Mouse (Mus musculus) erythroblast, embryonic 14.5 days (primary cell): Measurements from ENCODE around the gene Zfp185.

Experiments used
- GATA1 ChIP-seq: IDR thresholded peaks from 2 replicates; pipeline ENCODE4 v1.6.1; 2012; ENCODE audit warnings: low read length, inconsistent platforms, mixed read lengths
- TAL1 ChIP-seq: IDR thresholded peaks from 3 replicates; pipeline ENCODE4 v1.6.1; 2012; ENCODE audit warnings: low read length, inconsistent platforms, mixed read lengths

DNA sequence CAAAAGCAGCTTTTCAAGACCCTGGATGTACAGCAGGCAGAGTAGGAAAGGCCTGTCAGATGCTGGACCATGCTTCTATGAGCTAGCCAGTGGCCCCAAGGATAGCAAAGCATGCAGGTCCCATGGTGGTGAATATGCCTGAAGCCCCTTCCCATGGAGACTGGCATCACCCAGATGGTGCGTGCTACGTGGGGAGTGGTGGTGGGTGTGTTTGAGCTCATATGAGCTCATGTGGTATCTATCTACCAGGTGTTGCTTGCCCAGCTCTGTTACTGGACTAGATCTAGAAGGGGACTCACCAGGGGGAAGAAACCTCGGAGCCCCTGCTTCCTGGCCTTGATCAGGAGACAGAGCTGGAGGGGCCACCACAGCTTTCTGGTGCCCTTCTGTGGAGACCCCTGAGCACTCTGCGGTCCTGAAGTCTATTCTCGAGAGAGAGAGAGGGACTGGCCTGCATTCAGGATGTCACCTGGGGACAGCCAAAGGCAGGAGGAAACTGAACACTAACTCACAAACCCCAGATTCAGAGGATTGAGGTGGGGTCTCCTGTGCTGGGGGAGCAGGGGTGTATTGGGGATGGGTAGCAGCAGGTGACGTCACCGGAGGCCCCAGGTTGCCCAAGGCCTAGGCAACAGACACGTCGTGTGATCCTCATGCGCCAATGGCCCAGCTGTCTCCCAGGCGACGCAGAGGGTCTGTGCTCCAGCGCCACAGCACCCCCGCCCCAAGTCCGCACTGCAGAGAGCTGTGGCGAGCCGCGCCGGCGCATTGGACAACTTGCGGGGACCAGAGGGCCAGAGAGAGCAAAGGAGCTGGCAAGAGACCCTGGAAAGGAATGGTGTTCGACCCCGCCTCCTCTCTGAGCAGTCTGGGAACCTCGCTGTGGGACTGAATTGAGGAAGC lies 76.6 kb downstream of the Zfp185 start:
- TF ChIP-seq GATA1 = no peak
- TF ChIP-seq TAL1 = no peak
